Comparison of ENCODE assay signal across 9 mouse cellular contexts in genomic region chr15:81507201-81507600, GRCm38 (mm10). TPM values are rescaled to one million over a fixed set of nuclear protein-coding genes. Genes with fewer than 3 reads are reported as not detected.
DNase-seq lines count a peak whose midpoint lies in the region; TF ChIP-seq lines count a peak whose summit lies in the region.
"Had no signal": no experiment of that assay in that cellular context is flagged by ENCODE, and none has a peak within 500 bp of the region (broad histone marks: within the 10 kb centered on the region; RNA-seq: fewer than 3 reads in every experiment).

No protein-coding gene starts in this region.

- intact Hi-C loops in left cerebral cortex, postnatal 36 days (cut with DNase I), result no loop called here

- no peak overlapping the region for H3K4me3 ChIP-seq in layer of hippocampus, adult 2 months

- DNase-seq in layer of hippocampus, adult 2 months (ENCODE audit: low spot score in 2 of 2), result no peak
- no peak for DNase-seq in layer of hippocampus, adult 8-10 months (ENCODE audit: low spot score in 2 of 2)
- DNase-seq in R1 (ENCODE audit: low read depth, low spot score) (peak; percentile 85), liver (peak; percentile 69)
- DNase-seq in spleen, adult 18-20 months, result peak; percentile 43 to 68
- DNase-seq in left cerebral cortex, postnatal 36 days (ENCODE audit: low spot score in 2 of 2), result no peak
- no peak for DNase-seq in cerebellum, adult 11-12 months
- no peak for DNase-seq in left cerebral cortex, adult 9 months (ENCODE audit: low spot score in 2 of 2)

- H3K27ac ChIP-seq in layer of hippocampus, adult 2 months, result no peak overlapping the region
- H3K27ac ChIP-seq: macrophage had no signal

- peak; percentile 64 for TF ChIP-seq CTCF in layer of hippocampus, adult 2 months (conservative IDR thresholded peaks at IDR 0.05)

RNA-seq across cellular contexts. Expression of gene Rbx1, which starts 41.1 kb away (rescaled TPM):
- 100 to 1,000 TPM; 124 to 137 TPM for total RNA-seq in layer of hippocampus, adult 2 months (2021)
- total RNA-seq in layer of hippocampus, adult 8-10 months (2022), result 100 to 1,000 TPM; 129 to 138 (median 132) TPM
- 100 to 1,000 TPM; 134 to 137 TPM for total RNA-seq in left cerebral cortex, postnatal 36 days (2021)

Comparison
In these comparisons a context has a peak if more than half of its experiments do, and no peak if none do; other contexts are left out.
1. DNase-seq: peak in R1 (single experiment), liver (single experiment) and spleen, adult 18-20 months (2 of 2); none in layer of hippocampus, adult 2 months (0 of 2), layer of hippocampus, adult 8-10 months (0 of 2), left cerebral cortex, postnatal 36 days (0 of 2), cerebellum, adult 11-12 months (single experiment) and left cerebral cortex, adult 9 months (0 of 2).